Mouse (Mus musculus) cerebellum, adult 9-10 months (tissue): Measurements from ENCODE around the gene Ccdc62.

Source experiments
- DNase-seq: peaks from one replicate; pipeline ENCODE4 v3.0.0; 2022

The Ccdc62 gene

DNA sequence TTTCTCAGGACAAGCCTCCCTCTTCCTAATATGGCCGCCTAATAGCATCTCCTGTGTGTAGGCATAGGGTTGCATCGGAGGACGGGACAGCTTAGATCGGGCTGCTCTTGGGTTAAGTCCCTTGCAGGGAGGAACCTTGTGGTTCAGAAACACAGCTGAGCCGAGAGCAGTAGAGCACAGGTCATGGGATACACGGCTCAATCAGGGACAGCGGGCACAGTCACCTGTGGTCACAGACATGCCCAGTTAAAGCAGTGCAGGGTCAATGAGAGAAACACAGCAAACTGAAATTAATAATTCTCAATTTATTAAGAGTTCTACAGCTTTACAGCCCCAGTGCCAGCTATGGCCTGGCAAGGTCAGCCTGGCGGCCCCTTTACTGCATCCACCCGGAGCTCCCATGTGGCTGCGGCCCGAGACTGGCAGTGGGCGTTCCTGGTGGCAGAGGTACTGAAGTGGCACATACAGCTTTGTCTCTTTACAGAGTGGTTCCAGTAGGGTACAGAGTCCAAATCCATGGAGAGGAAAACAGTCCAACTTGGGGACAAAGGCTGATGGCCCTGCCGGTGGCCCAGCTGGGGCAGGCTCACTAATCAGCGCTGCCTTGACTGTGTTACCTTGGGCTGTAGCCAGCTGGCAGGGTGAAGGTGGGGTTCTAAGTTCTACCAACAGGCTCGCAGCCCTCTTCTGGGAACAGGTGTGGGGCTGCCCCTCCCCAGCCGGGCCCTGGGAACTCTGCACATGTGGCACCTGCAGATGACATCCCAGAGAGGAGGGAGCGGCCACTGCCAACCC is 74.1 kb downstream of the Ccdc62 start:
- no peak for DNase-seq

DNA sequence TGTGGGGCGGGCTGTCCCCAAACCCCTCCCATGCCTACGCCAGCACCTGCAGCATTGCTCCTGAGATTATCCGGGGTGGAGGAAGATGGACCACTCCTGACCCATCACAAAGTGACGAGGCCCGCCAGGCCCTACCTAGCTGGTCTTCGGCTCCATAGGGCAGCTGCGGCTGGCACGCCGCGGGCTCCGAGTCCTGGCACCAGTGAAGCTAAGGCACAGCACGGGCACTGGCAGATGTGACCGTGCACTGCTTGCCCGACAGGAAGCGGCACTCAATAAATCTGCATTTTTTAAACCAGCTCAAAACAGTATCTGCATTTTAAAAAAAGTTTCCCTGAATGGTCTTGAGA is 74.6 kb downstream of the Ccdc62 start:
- no peak for DNase-seq

DNA sequence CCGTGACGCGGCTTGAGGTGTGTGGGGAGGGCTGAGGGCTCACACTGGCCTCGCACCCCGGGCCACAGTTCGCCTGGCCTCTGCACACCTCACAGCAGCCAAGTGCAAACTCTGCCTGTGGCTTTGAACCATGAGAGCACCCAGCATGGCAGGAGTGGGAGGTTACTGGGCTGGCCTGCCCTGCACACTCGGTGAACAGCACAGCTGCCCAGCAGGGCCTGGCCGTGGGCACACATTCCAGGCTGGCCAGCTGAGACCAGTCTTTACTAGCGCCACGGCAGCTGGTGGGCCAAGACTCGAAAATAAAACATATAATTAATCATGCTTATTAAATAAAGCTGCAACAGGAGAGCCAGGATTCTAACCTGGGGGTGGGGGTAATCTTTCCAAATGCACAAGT is 75.1 kb downstream of the Ccdc62 start:
- no peak for DNase-seq

DNA sequence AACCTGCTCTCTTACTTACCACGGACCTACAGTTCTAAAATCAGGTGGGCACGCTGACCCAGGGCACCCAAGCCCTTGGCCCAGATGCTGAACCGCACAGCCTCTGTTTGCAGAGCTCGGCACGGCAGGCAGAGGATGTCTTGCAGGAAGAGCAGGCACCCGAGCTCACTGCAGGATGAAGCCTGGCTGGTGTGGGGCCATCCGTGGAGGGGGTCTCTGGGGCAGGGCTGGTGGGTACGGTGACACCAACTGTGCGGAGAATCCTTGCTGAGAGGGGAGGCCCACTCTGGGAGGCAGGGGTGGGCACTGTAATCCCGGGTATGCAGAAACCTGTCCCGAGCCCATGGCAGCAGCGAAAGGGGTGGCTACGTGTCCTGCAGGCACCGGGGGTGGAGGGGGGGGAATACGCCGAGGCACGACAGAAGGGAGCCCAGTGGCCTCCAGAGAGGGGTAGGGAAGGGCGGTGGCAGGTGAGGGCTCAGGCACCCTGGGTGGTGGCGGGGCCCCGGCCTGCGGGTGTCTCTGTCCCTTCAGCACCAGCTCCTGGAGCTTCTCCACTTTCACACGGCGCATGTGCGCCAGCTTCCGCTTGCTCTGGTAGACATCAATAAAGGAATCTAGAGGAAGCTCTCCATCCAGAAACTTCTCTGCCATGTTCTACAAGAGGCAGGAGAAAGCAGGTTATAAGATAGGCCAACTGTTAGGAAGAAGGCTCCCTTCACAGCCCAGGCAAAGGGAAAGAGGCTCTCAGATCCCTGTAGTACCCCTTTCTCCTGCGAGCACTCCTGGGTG is 75.8 kb downstream of the Ccdc62 start:
- peak; percentile 65 for DNase-seq

DNA sequence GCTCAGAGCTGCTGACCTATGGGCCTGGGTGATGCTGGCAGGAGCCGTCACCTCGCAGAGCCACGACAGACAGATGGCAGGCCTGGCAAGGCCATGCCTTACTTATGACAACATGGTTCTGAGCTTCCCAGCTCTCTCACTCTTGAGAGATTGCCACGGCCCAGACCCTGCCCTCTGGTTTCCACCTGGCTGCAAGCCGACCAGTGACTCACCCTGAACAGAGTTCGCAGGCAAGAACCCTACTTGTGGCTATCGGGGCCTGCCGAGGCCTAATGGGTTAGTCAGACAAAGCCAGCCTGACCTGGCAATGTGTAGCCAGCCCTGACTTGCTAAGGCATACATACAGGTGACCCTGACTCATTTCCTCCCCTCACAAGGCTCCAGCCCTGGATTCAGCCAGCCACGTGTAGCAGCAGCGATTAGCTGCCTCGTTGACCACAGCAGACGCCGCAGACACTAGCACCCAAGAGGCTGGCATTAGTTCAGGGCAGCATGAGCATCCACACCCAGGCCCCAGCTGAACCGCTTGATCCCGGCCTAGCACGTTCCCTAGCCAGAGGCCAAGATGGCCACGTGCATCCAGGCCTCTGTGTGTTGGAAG is 76.5 kb downstream of the Ccdc62 start:
- DNase-seq = peak; percentile 93

DNA sequence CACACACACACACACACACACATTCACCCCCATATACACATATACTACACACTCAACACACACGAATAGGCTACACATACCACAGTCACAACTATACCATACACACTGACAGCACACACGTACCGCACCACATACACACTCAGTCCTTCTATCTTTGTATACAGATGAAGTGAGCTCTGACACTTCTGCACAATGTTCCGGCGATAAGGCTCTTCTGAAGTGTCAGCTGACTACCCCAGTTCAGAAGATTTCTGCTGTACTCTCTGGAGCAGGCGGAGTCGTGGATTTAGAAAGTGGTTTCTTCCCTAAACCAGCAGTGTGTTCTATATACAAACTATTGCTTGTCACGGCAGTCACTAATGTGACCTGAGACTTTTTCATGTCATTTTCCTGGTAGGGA is 79.6 kb downstream of the Ccdc62 start:
- no peak for DNase-seq

DNA sequence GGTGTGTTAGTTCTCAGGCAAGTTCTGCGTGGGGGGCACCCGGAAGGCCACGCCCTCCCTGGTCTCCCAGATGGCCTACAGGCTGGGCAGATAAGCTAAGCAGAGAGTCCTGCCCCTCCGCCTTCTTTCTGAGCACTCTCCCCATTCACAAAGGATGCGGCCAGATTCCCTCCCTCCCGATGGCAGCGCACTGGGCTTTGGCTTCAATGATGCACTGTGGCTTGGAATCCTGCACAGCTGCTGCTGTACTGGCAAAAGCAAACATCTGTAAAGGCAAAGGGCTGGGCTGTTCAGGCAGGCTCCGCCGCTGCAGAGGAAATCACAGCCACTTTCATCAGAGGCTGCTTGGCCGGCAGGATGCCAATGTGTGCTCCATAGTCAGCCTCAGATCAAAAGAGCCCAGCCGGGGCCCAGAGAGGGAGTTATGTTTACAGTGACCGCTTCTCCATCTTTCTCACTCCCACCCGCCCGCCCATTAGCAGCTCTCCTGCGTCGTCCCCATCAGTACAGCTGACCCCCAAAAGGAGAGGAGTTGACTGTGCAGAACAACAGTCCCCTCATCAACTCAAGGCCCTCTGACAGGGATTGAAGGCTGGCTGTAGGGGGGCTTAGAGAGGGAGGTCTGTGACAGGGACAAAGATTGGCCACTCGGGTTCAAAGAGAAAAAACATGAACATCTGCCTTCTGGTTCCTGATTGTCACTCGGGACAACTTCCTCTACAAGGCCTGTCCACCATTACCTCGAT is 80.6 kb downstream of the Ccdc62 start:
- no peak for DNase-seq

DNA sequence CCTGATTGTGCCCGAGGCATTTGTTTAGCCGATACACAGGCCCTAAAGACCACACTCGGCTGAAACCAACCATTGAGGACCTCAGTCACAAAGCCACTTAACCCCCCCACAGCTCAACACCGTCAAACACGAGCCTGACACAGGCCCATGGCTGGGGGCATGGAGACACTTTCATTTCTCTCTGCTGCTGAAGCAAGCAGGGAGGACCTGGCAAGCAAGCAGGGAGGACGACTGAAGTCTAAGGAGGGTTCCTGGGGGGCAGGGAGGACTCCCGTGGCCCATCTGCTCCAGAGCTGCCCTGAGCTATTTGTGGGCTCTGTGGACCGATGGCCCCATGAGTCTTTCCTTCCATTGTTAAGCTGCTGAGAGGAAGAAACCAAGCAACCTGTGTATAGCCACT is 81.4 kb downstream of the Ccdc62 start:
- DNase-seq = no peak

DNA sequence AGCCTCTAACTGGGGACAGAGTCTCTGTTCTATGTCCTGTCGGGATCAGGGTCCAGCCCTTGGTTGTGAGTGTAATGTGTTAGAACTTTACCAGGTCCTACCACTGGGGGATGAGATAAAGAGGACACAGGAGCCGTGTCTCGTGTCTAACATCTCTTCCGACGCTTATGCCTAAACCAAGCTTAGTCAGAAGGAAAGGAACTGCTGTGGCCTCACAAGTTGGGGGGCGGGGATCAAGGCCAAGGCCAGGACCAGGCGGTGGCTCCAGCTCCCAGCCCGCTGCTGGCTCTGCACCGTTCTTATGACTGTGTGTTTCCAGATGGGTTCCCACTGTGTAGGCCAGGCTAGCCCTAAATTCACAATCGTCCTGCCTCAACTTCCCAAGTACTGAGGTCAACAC is 82.4 kb downstream of the Ccdc62 start:
- no peak for DNase-seq

DNA sequence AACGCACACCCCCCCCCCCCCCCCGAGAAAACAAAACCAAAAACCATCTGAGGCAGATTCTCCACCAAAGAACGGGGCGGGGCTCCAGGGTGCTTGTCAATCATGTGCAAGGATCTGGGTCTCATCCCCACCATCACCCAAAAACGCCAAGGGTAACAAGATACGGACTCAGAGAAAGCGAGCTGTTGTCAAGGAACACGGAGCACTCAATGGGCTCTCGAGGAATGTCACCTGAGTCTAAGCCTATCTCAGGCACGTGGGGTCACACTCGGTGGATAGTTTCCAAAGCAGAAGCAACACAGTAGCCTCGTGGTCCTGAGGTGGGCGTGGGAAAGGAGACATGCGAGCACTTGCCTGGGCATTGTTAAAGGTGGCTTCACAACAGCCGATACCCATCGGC is 83.3 kb downstream of the Ccdc62 start:
- no peak for DNase-seq

DNA sequence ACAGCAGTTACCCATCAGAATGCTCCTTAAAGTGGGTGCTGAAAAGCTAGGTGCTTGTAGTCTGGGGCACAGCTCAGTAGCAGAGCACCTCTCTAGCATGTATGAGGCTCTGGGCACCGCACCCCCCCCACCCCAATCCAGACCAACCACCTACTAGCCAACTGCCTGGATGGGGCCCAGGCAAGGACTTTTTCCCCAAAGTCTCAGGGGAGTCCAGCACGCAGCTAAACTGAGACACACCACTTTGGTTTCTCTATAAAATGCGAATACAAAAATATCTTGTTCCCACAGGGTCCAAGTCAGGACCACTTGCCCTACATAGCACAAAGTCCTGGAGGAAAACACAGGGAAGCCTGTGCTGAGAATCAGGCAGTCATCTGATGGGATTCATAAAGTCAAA is 83.7 kb downstream of the Ccdc62 start:
- DNase-seq = no peak

DNA sequence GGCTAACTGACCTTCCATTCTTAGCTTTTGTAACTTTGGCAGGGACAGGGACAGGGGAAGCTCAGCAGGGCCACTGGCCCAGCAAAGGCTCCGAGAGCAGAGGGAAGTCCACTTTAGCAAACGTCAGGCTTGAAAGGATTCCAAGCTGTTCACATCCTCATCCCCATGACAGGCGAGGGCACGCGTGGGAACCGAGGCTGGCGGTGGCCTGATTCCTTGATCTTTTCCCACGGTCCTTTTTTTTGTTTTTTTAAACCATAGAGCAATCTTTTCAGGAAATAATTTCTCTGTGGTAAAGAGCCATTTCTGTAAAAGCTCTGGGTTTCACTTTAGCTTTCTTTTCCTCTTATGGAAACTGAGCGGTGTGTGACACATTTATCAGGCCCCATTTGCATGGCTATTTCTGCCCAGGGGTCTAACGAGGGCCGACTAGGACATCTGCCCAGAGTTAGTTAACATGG is 84.3 kb downstream of the Ccdc62 start:
- no peak for DNase-seq

DNA sequence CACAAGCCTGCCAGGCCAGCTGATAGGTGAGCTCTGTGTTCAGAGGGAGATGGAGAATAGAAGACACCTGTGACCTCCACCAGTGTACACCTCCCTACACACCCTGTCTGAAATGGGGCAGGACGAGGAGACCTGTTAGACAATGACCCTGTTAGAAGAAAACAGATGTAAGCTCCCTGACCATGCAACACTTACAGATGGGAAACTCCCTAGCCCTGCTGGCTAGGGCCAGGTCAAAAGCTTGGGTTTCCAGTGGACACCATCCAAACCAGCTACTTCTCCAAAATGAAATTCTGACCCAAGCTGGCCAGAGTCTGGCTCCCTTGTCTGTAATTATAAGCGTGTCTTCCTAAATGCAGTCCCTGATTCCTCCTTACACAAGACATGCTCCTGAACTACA is 85.2 kb downstream of the Ccdc62 start:
- DNase-seq = no peak

DNA sequence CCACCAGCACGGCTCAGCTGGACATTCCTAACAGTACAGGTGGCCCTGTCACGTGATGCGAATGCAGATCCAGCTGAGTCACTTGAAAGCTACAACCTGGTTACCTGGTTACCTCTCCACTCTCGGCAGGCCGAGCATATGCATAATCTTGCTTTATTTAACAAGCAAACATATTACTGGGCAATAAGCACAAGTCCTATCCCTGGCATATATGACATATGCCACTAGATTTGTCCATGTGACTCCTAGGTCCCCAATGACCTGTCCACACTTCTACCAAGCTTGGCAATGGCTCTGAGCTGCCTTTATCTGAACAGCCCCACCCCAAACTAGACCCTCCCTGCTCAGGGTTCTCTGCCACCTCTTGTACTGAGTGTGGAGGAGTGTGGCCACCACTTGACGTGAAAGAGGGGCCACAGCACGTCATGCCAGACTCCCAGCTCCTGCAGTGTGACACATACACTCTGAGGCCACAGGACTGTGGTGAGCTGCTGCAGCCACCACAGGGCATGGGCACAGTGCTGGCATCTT is 85.9 kb downstream of the Ccdc62 start:
- DNase-seq = no peak

DNA sequence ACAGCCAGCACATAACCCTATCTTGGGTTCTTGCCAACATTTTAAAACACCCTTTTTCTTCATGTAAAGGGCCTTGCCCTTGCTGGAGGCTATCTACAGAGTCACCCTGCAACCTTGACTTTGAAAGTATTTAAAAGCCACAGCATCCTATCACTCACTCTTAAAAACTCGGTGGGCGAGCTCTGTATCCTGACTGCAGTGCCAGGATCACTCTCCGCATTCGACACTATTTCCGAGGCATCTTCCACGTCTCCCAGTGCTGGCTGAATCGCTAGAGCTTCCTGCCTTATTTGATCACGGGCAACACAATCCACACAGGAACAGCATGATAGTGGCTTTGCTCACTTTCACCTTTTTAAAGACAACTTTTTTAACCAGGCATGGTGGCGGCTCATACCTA is 87.5 kb downstream of the Ccdc62 start:
- no peak for DNase-seq

DNA sequence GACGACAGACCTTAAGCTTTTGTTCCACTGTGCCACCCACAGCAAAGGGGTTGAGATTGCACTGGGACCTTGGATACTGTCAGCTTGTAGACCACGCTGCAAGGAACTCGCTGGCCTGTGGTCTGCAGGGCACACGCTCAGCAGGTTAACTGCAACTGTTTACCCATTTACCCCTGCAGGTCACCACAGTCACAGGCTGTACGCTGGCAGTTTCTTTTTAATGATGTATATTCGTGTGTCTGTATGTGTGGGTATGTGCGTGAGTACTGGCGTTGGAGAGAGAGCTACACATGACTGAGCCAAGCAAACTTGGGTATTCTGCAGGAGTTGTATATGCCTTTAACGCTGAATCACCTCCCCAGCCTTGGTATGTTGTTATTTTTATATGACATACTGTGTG is 88.2 kb downstream of the Ccdc62 start:
- DNase-seq = no peak
